Mouse (Mus musculus): ENCODE measurements around the gene Pde10a.

- TF ChIP-seq POLR2A (IDR thresholded peaks at IDR 0.05; ENCODE audit: borderline replicate concordance, low read depth, low read length) = no peak
- no peak for TF ChIP-seq CTCF (IDR thresholded peaks at IDR 0.05; ENCODE audit: low read depth, low read length)
Measured at GRCm38 (mm10) chr17:8923074-8923473, 397.9 kb downstream of the Pde10a start.
